Mouse (Mus musculus) hindbrain, embryonic 12.5 days (tissue): ENCODE data around the gene Rbp7. TPM values are rescaled to one million over a fixed set of nuclear protein-coding genes. Genes with fewer than 3 reads are reported as not detected.
"Not testable (repeated sequence)": the region's sequence is repeated elsewhere in the genome, so short reads cannot be mapped to it uniquely, and the experiment has no call there.

Source experiments
- ATAC-seq: fragments of 200-750 bp; cut with Nextera tagmentation; 2 replicates; pipeline ENCODE4 v1.8.0; 2017; ENCODE audit warnings: moderate TSS enrichment; ENCODE audit not compliant: low FRiP score
- H3K27ac ChIP-seq: fragments of 300-500 bp; sonication (generic); 2 replicates; pipeline ENCODE4 v1.5.1; 2016; ENCODE audit warnings: mild to moderate bottlenecking
- H3K27me3 ChIP-seq: fragments of 300-500 bp; sonication (generic); 2 replicates; pipeline ENCODE4 v1.6.1; 2016; ENCODE audit warnings: mild to moderate bottlenecking
- H3K36me3 ChIP-seq: fragments of 300-500 bp; sonication (generic); 2 replicates; pipeline ENCODE4 v1.6.1; 2016; ENCODE audit warnings: mild to moderate bottlenecking
- H3K4me1 ChIP-seq: fragments of 300-500 bp; sonication (generic); 2 replicates; pipeline ENCODE4 v1.6.1; 2016
- H3K4me2 ChIP-seq: fragments of 300-500 bp; sonication (generic); replicated peaks from 2 replicates; pipeline ENCODE4 v1.6.1; 2016; ENCODE audit warnings: mild to moderate bottlenecking
- H3K4me3 ChIP-seq: fragments of 300-500 bp; sonication (generic); 2 replicates; pipeline ENCODE4 v1.5.1; 2016; ENCODE audit warnings: mild to moderate bottlenecking
- H3K9ac ChIP-seq: fragments of 300-500 bp; sonication (generic); 2 replicates; pipeline ENCODE4 v1.6.1; 2016; ENCODE audit warnings: mild to moderate bottlenecking, moderate library complexity
- H3K9me3 ChIP-seq: fragments of 300-500 bp; sonication (generic); replicated peaks from 2 replicates; pipeline ENCODE4 v1.6.1; 2016; ENCODE audit warnings: mild to moderate bottlenecking
- WGBS: fragments of 180-500 bp; shearing (Covaris S2); methylation state at CpG from one replicate; pipeline ENCODE4 v1.1.7; 2016; 5-methylcytosine and 5-hydroxymethylcytosine counted together
- polyA plus RNA-seq: library from polyadenylated mRNA; unstranded; fragments of >200 nt; fragmentation: Nextera tagmentation; extraction: Ambion mirVana; gene quantifications from 2 replicates; pipeline ENCODE4 v1.2.1, GENCODE M21; 2016

The Rbp7 gene
- polyA plus RNA-seq, 1 experiment from 2014 or later = not detected

DNA sequence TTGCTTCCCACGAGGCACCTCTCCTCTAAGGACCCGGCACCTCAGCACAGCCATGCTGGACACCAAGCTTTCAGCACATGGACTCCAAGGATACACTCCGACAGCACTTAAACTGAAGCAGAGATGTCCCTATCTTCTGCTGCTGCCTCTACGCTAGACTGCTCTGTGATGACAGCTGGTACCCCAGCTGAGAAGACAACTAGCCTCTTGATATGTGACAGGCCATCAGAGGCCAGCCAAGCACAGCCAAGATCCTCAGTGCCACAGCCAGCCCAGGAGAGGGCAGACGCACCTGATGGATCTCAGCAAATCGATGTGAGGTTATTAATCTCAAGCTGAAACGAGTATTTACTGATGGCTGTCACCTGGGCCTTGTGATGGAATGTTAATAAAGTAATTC, 20.3 kb upstream of the Rbp7 start:
- WGBS = 84% methylated on average over 7 of the region's 7 CpGs
- Histone ChIP-seq H3K27me3 (no peaks in the 10 kb centered on the region; the same call in 1 of the 2 replicates), H3K4me3 (no peak overlapping the region), H3K9me3 (0 out of 2 replicates have a peak, but pooled peaks cover 4% of the 10 kb centered on the region), H3K4me2 (no peak overlapping the region), H3K4me1 (no peaks in the 10 kb centered on the region), H3K9ac (no peak overlapping the region), H3K36me3 (peaks cover 27% of the 10 kb centered on the region), H3K27ac (no peak overlapping the region)
- no peak for ATAC-seq

DNA sequence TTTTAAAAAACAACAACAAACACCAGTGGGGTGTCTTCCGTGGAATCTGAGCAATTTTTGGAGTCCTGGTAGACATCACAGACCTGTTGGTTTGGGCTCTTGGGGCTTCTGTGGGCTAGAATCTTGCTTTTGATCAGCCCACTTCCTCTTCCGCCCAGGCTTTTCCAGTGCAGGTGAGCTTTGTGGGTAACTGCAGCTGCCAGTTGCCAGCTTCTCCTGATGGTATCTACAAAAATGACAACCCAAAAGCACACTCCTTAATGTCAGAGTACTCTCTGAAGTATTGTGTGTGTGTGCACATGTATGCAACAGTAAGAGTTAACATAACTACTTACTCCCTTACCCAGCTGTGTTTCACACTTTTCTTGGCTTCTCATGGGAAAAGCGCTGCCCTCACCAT, 14.8 kb upstream of the Rbp7 start:
- Histone ChIP-seq H3K9me3 (0 out of 2 replicates have a peak, but pooled peaks cover 4% of the 10 kb centered on the region), H3K4me1 (no peaks in the 10 kb centered on the region), H3K4me3 (no peak overlapping the region), H3K27me3 (no peaks in the 10 kb centered on the region), H3K36me3 (peaks cover 45% of the 10 kb centered on the region), H3K4me2 (no peak overlapping the region), H3K9ac (no peak overlapping the region), H3K27ac (no peak overlapping the region)
- no peak for ATAC-seq
- 96% methylated on average over 3 of the region's 3 CpGs for WGBS

DNA sequence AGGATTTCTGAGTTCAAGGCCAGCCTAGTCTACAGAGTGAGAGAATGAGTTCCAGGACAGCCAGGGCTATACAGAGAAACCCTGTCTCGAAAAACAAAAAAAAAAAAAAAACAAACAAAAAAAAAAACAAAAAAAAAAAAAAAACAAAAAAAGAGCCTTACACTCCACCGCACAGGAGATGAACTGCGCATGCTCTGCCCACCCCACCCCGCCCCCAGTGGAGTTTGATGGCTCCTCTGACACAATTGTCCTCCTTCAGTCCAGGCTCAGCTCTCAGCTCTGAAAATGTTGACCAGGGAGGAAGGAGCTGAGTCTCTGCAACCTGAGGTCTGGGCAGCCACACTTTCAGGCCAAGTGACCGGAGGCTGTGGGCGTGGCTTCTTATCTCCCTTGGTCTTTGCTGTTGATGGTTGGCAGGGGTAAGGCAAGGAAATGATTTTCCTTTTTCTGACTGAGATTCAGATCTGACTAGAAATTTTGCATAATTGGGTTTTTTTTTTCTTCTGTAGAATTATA, 8.7 kb upstream of the Rbp7 start:
- ATAC-seq = no peak
- no peak overlapping the region for H3K27ac ChIP-seq
- H3K4me2 ChIP-seq = no peak overlapping the region

DNA sequence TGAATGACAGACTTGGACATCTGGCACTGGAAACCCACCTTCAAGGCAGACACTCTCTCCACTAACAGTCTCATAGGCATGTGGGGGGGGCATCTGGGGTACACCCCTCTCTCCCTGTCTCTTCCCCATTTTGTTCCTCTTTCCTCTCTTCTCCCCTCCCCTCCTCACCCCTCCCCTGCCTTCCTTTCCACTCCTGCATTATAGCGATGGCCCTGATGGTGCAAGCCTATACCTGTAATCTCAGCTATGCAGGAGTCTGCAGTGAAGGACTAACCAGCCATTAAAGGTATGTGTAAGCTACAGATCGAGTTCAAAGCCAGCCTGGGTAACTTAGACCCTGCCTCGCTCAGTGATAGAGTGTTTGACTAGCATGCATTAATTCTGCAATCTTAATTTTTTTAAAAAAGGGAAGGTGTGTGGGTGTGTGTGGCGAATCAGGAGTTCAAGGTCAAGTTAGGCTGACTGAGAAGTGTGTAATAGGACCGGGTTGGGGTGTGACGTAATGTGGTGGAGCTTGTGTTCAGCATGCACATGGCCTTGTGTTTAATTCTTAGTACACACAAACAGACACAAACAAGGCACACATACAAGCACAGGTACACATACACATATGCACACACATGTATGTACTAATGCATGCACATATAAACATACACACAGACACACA, 7.7 kb upstream of the Rbp7 start:
- Histone ChIP-seq H3K4me3 (no peak overlapping the region), H3K4me2 (no peak overlapping the region), H3K27me3 (no peaks in the 10 kb centered on the region), H3K4me1 (0 out of 2 replicates have a peak, but pooled peaks cover 4% of the 10 kb centered on the region), H3K9ac (no peak overlapping the region), H3K9me3 (no peaks in the 10 kb centered on the region), H3K36me3 (peaks cover under 1% of the 10 kb centered on the region; the same call in 1 of the 2 replicates), H3K27ac (no peak overlapping the region)
- ATAC-seq = no peak
- 83% methylated on average over 6 of the region's 6 CpGs for WGBS

More for the DNA sequence above, 8.7 kb upstream of the Rbp7 start:
- WGBS = 71% methylated on average over 6 of the region's 6 CpGs
- Histone ChIP-seq H3K36me3 (peaks cover 6% of the 10 kb centered on the region), H3K4me3 (no peak overlapping the region), H3K27me3 (no peaks in the 10 kb centered on the region), H3K9ac (no peak overlapping the region), H3K9me3 (no peaks in the 10 kb centered on the region), H3K4me1 (0 out of 2 replicates have a peak, but pooled peaks cover 4% of the 10 kb centered on the region)

DNA sequence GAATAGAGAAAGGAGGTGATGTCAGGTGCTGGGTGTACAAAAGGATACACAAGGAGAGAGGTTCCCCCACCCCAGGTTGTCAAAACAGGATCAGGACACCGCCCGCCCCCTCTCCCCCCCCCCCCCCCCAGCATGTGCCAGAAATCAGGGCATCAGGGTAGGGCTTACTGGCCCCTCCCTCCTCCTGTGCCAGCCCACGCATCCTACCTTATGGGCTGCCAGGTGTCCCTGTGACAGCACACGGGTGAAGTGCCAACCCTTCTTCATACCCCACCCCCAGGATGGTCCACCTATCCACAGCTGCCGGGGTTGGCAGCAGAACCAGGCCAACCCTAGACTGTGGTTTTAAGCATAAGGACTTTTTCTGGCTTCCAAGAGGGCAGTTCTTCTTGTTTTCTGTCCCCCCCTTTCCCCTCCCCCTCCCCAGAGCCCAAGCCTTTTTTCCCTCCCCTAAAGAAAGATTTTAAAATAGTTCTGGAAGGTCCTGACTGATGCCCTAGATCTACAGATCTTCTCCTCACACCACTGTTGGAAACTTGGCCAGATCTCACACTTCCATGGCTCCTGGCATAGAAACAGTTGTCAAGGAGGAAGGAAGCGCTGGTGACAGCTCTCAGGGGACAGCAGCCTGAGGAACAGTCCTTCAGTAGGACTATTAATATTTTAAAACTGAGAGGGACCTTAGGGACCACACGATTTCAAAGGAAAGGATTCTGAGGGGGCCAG, 7.0 kb upstream of the Rbp7 start:
- Histone ChIP-seq H3K27me3 (no peaks in the 10 kb centered on the region), H3K9me3 (no peaks in the 10 kb centered on the region), H3K4me3 (no peak overlapping the region), H3K36me3 (no peaks in the 10 kb centered on the region), H3K4me2 (no peak overlapping the region), H3K9ac (no peak overlapping the region), H3K27ac (no peak overlapping the region), H3K4me1 (0 out of 2 replicates have a peak, but pooled peaks cover 4% of the 10 kb centered on the region)
- ATAC-seq = no peak
- 75% methylated on average over 5 of the region's 7 CpGs for WGBS

DNA sequence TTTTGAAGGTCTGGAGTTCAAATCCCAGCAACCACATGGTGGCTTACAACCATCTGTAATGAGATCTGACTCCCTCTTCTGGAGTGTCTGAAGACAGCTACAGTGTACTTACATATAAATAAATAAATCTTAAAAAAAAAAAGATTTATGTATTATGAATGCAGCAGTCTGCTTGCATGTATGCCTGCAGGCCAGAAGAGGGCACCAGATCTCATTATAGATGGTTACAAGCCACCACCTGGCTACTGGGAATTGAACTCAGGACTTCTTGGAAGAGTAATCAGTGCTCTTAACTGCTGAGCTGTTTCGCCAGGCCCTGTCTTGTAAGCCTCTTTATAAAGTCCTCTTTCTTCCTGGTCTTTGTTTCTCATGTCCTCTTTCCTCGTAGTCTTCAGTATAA, 5.7 kb upstream of the Rbp7 start:
- not testable (repeated sequence) for H3K9me3 ChIP-seq, H3K9ac ChIP-seq, H3K4me2 ChIP-seq, H3K27ac ChIP-seq, ATAC-seq, H3K4me1 ChIP-seq, H3K4me3 ChIP-seq, H3K27me3 ChIP-seq, H3K36me3 ChIP-seq
- WGBS = 84% methylated on average over 2 of the region's 2 CpGs

DNA sequence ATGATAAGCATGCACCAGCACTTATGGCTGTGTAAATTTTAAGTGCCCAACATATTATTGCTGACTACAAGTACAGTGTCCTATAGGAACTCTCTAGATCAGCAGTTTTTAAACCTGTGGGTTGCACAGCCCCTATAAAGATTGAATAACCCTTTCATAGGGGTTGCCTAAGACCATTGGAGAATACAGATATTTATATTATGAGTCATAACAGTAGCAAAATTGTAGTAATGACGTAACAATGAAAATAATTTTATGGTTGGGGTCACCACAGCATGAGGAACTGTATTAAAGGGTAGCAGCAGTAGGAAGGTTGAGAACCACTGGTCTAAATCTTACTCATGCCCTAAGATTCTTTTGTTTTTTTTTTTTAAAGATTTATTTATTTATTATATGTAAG, 4.6 kb upstream of the Rbp7 start:
- no peak overlapping the region for H3K27ac ChIP-seq
- H3K4me3 ChIP-seq = no peak overlapping the region
- ATAC-seq = no peak
- no peaks in the 10 kb centered on the region for H3K36me3 ChIP-seq
- 0 out of 2 replicates have a peak, but pooled peaks cover 4% of the 10 kb centered on the region for H3K4me1 ChIP-seq
- H3K4me2 ChIP-seq = no peak overlapping the region
- no peaks in the 10 kb centered on the region for H3K27me3 ChIP-seq
- no peaks in the 10 kb centered on the region for H3K9me3 ChIP-seq
- 89% methylated on average over 1 of the region's 1 CpGs for WGBS
- H3K9ac ChIP-seq = no peak overlapping the region

DNA sequence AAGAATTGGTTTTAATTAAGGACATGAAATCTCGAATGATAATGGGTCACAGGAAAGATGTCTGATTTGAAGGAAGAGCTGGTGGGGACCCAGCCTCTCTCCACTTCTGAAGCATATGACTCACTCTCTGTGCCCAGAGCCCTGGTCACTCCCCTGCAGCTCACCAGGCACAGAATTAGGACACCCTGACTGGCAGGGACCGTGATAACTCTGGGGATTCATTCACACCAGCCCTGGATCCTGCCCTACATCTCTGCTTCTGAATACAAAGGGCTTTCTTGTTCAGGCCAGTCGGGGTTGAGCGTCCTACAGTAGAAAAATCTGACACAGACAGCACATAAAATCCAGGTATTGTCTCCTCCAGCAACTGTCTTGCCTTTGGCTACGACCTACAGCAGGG, 3.7 kb upstream of the Rbp7 start:
- ATAC-seq = no peak
- 80% methylated on average over 5 of the region's 5 CpGs for WGBS

DNA sequence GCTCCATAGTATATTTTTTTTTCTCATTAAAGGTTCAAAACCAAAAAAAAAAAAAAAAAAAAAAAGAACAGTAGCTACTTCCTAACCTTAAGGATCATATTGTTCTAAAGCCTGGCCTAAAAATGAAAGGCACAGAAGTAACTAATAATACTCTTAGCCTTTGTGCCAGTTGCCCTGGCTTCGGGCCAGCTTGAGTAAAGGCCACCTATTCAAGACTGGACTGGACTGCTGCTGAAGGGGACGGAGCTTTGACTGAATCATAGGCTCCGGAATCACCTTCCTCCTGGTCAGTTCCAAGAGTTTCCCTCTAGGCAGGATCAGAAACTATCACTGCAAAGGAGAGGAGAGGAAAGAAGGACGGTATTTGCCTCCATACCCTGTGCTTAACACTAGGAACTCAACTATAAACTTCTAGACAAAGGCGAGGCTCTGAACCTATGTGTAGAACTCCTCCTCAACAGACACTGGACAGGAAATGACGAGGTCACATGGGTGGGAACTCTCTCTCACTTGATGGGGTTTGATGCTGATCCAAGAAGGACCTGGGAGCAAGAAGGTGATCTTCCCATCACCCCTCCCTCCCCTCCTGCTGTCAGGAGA, 3.2 kb upstream of the Rbp7 start:
- ATAC-seq = no peak
- WGBS = 85% methylated on average over 6 of the region's 6 CpGs

More for the DNA sequence above, 3.7 kb upstream of the Rbp7 start:
- Histone ChIP-seq H3K27me3 (no peaks in the 10 kb centered on the region), H3K9ac (no peak overlapping the region), H3K4me3 (no peak overlapping the region), H3K4me1 (0 out of 2 replicates have a peak, but pooled peaks cover 4% of the 10 kb centered on the region), H3K27ac (no peak overlapping the region), H3K36me3 (no peaks in the 10 kb centered on the region), H3K4me2 (no peak overlapping the region), H3K9me3 (no peaks in the 10 kb centered on the region)

DNA sequence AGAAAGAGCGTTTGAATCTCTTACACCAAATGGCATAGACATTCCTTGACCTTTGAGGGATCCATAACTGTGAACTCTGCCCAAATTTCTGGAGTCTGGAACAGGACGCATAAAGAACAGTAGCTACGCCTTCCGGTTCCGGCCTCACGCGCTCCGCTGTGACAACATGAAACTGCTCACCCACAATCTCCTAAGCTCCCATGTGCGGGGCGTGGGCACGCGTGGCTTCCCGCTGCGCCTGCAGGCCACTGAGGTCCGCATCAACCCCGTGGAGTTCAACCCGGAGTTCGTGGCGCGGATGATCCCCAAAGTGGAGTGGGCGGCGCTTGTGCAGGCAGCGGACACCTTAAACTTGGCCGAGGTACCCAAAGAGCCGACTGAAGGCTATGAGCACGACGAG, 2.4 kb upstream of the Rbp7 start:
- not testable (repeated sequence) for H3K4me3 ChIP-seq, H3K4me2 ChIP-seq, ATAC-seq, H3K9me3 ChIP-seq, H3K9ac ChIP-seq, H3K27me3 ChIP-seq, H3K4me1 ChIP-seq, H3K27ac ChIP-seq, H3K36me3 ChIP-seq
- 86% methylated on average over 27 of the region's 27 CpGs for WGBS

More for the DNA sequence above, 3.2 kb upstream of the Rbp7 start:
- H3K27me3 ChIP-seq = no peaks in the 10 kb centered on the region
- H3K9me3 ChIP-seq = no peaks in the 10 kb centered on the region
- no peaks in the 10 kb centered on the region for H3K36me3 ChIP-seq
- H3K4me3 ChIP-seq = no peak overlapping the region
- H3K4me2 ChIP-seq = no peak overlapping the region
- H3K27ac ChIP-seq = no peak overlapping the region
- 0 out of 2 replicates have a peak, but pooled peaks cover 4% of the 10 kb centered on the region for H3K4me1 ChIP-seq
- no peak overlapping the region for H3K9ac ChIP-seq

DNA sequence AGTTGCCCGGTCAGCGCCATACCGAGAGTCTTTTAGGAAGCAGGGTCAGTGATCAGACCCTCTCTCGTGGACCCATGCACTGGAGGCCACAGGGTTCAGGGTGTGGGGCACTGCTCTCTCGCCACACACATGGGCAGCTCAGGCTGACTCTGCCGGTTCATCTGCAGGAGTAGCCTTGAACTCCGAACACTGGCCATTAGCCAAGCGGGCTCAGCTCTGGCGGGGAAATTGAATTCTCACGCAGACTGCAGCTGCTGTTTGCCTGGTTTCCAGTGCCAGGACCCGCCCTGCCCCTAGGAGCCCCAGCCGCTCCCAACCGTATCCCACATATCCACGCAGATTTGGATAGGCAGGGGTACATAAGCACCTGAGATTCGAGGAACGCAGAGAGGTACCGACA, 515 bp downstream of the Rbp7 start:
- Histone ChIP-seq H3K9me3 (no peaks in the 10 kb centered on the region), H3K9ac (no peak overlapping the region), H3K4me2 (no peak overlapping the region), H3K27ac (no peak overlapping the region), H3K27me3 (no peaks in the 10 kb centered on the region), H3K4me3 (no peak overlapping the region), H3K36me3 (no peaks in the 10 kb centered on the region), H3K4me1 (no peaks in the 10 kb centered on the region)
- 89% methylated on average over 17 of the region's 17 CpGs for WGBS
- ATAC-seq = no peak

DNA sequence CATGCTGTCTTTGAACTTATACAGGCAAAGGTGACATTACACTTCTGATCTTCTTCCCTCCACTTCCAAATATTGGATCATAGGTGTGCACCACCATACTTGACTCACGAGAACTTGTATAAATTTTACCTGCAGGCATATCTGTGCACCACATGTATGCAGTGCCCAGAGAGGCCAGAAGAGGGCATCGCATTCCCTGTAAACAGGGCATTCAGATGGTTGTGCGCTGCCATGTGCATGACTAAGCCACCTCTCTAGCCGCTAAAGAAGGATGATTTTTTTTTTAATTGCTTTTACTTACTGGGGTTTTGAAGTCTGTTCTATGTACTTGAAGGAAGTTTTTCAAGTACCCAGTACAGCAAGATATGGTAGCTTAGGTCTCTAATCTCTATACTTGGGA, 1.1 kb downstream of the Rbp7 start:
- no peaks in the 10 kb centered on the region for H3K36me3 ChIP-seq
- no peak overlapping the region for H3K4me2 ChIP-seq
- H3K4me1 ChIP-seq = no peaks in the 10 kb centered on the region
- no peak overlapping the region for H3K9ac ChIP-seq
- H3K9me3 ChIP-seq = no peaks in the 10 kb centered on the region
- H3K27ac ChIP-seq = no peak overlapping the region
- H3K27me3 ChIP-seq = no peaks in the 10 kb centered on the region
- no peak for ATAC-seq
- no peak overlapping the region for H3K4me3 ChIP-seq
- WGBS = 88% methylated on average over 4 of the region's 4 CpGs
